11 mouse cellular contexts compared by ENCODE assay signal in the genomic region with DNA sequence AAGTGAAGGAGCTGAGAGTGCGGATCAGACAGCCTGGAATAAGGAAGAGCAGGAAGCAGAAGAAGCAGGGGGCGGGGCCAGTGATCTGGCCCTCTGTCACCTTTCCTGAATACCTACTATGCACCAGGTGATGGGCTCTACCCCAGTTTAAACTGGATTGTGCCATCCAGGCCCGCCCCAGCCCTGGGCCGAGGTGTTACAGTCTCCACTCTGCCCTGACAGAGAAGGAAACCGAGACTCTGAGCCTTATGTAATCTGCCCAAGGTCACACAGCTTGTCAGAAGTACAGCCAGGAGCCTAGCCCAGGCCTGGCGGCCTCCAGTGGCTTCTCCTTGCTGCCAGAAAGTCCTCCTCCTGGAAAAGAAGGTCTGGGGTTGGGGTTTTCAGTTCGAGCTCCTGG. TPM values are rescaled to one million over a fixed set of nuclear protein-coding genes. Genes with fewer than 3 reads are reported as not detected.
DNase-seq lines count a peak whose midpoint lies in the region; ATAC-seq and TF ChIP-seq lines count a peak whose summit lies in the region.
"Had no signal": no experiment of that assay in that cellular context is flagged by ENCODE, and none has a peak within 500 bp of the region (broad histone marks: within the 10 kb centered on the region; RNA-seq: fewer than 3 reads in every experiment).

No protein-coding gene starts in this region.

- whole genome bisulfite sequencing in cerebellum, adult 2 months: 59% methylated on average over 7 of the region's 7 CpGs
- WGBS in intestine, embryonic 14.5 days: 23% methylated on average over 7 of the region's 7 CpGs
- 33% methylated on average over 7 of the region's 7 CpGs for WGBS in intestine, postnatal 0 days
- WGBS in hindbrain, postnatal 0 days: 23% methylated on average over 7 of the region's 7 CpGs

- TF ChIP-seq POLR2A in cerebellum, adult 2 months (IDR thresholded peaks at IDR 0.05; ENCODE audit: borderline replicate concordance, insufficient read depth, low read length): no peak
- no peak for TF ChIP-seq POLR2A in ES-Bruce4 (IDR thresholded peaks at IDR 0.05; ENCODE audit: insufficient read depth, low read length)

- peak overlapping the region; percentile 13; the same call in 1 of the 2 replicates for H3K9ac ChIP-seq in intestine, embryonic 14.5 days (ENCODE audit: low read length)
- no peak overlapping the region for H3K9ac ChIP-seq in intestine, postnatal 0 days (ENCODE audit: low read depth, low read length)
- H3K9ac ChIP-seq in ES-Bruce4 (ENCODE audit: low read depth, poor library complexity, severe bottlenecking): no peak overlapping the region
- H3K9ac ChIP-seq in hindbrain, postnatal 0 days (replicated peaks; ENCODE audit: low read length): no peak overlapping the region
- H3K9ac ChIP-seq: midbrain, embryonic 12.5 days had no signal

- DNase-seq in cerebellum, adult 2 months: peak in 1 of 2 experiments; percentile 55
- no peak for DNase-seq in cerebellum, adult 9-10 months
- DNase-seq in intestine, embryonic 14.5 days (ENCODE audit: low spot score): no peak
- no peak for DNase-seq in hindbrain, postnatal 0 days (ENCODE audit: low spot score)
- DNase-seq in layer of hippocampus, postnatal 36 days: no peak
- DNase-seq in right cerebral cortex, adult 18-20 months: no peak
- DNase-seq: B cell, adult 2 months had no signal

- no peaks in the 10 kb centered on the region for H3K36me3 ChIP-seq in intestine, embryonic 14.5 days (ENCODE audit: control insufficient read depth, insufficient read depth, low read length)
- H3K36me3 ChIP-seq in intestine, postnatal 0 days (ENCODE audit: control insufficient read depth, insufficient read depth): no peaks in the 10 kb centered on the region
- no peaks in the 10 kb centered on the region for H3K36me3 ChIP-seq in ES-Bruce4 (ENCODE audit: control insufficient read depth, insufficient read depth, low read length, poor library complexity, severe bottlenecking)
- no peaks in the 10 kb centered on the region for H3K36me3 ChIP-seq in hindbrain, postnatal 0 days (ENCODE audit: insufficient read depth, low read length)
- H3K36me3 ChIP-seq: midbrain, embryonic 12.5 days had no signal

- no peaks in the 10 kb centered on the region; the same call in 1 of the 2 replicates for H3K27me3 ChIP-seq in cerebellum, adult 2 months (ENCODE audit: control insufficient read depth, insufficient read depth, low read length)
- peaks cover 12% of the 10 kb centered on the region for H3K27me3 ChIP-seq in intestine, embryonic 14.5 days (replicated peaks; ENCODE audit: control insufficient read depth, insufficient read depth, low read length)
- H3K27me3 ChIP-seq in intestine, postnatal 0 days (replicated peaks; ENCODE audit: control insufficient read depth, insufficient read depth, low read length): 0 out of 2 replicates have a peak, but pooled peaks cover 2% of the 10 kb centered on the region
- H3K27me3 ChIP-seq in ES-Bruce4 (ENCODE audit: control insufficient read depth, insufficient read depth, low read length, poor library complexity, severe bottlenecking): no peaks in the 10 kb centered on the region
- H3K27me3 ChIP-seq in hindbrain, postnatal 0 days (ENCODE audit: insufficient read depth, low read length): no peaks in the 10 kb centered on the region

- H3K4me1 ChIP-seq in cerebellum, adult 2 months (ENCODE audit: control insufficient read depth, insufficient read depth, low read length): peaks cover 19% of the 10 kb centered on the region
- H3K4me1 ChIP-seq in intestine, embryonic 14.5 days (replicated peaks; ENCODE audit: control insufficient read depth, insufficient read depth, low read length): peaks cover 15% of the 10 kb centered on the region; the same call in 1 of the 2 replicates
- no peaks in the 10 kb centered on the region for H3K4me1 ChIP-seq in intestine, postnatal 0 days (replicated peaks; ENCODE audit: control insufficient read depth, insufficient read depth, low read length)
- peaks cover 2% of the 10 kb centered on the region for H3K4me1 ChIP-seq in ES-Bruce4 (ENCODE audit: control insufficient read depth, insufficient read depth, low read length)
- peaks cover 32% of the 10 kb centered on the region for H3K4me1 ChIP-seq in hindbrain, postnatal 0 days (ENCODE audit: insufficient read depth, low read length)

- H3K9me3 ChIP-seq in intestine, embryonic 14.5 days (ENCODE audit: control insufficient read depth, low read length): no peaks in the 10 kb centered on the region
- H3K9me3 ChIP-seq in intestine, postnatal 0 days (ENCODE audit: control insufficient read depth): no peaks in the 10 kb centered on the region
- no peaks in the 10 kb centered on the region for H3K9me3 ChIP-seq in ES-Bruce4 (replicated peaks; ENCODE audit: control insufficient read depth, insufficient read depth, low read length, poor library complexity, severe bottlenecking)
- H3K9me3 ChIP-seq in hindbrain, postnatal 0 days (ENCODE audit: low read length): no peaks in the 10 kb centered on the region
- H3K9me3 ChIP-seq: midbrain, embryonic 12.5 days had no signal

- TF ChIP-seq EP300 in ES-Bruce4 (IDR thresholded peaks at IDR 0.05; ENCODE audit: insufficient read depth, low read depth, low read length): 0 out of 2 replicates have a peak, but pooled peaks have one; percentile 47

- TF ChIP-seq CTCF in cerebellum, adult 2 months (IDR thresholded peaks at IDR 0.05; ENCODE audit: borderline replicate concordance, insufficient read depth, low read depth, low read length): no peak
- no peak for TF ChIP-seq CTCF in intestine, postnatal 0 days (IDR thresholded peaks at IDR 0.05; ENCODE audit: low read depth)
- no peak for TF ChIP-seq CTCF in ES-Bruce4 (IDR thresholded peaks at IDR 0.05; ENCODE audit: low read depth, low read length)
- TF ChIP-seq CTCF in hindbrain, postnatal 0 days (IDR thresholded peaks at IDR 0.05; ENCODE audit: low read depth): no peak

- no peak overlapping the region for H3K4me2 ChIP-seq in intestine, embryonic 14.5 days (ENCODE audit: low read length)
- H3K4me2 ChIP-seq in intestine, postnatal 0 days (replicated peaks; ENCODE audit: low read depth): no peak overlapping the region
- no peak overlapping the region for H3K4me2 ChIP-seq in hindbrain, postnatal 0 days (ENCODE audit: low read depth, low read length)
- H3K4me2 ChIP-seq: midbrain, embryonic 12.5 days had no signal

- no peak for ATAC-seq in intestine, embryonic 14.5 days (replicated peaks; ENCODE audit: low FRiP score, low TSS enrichment, low read depth)
- no peak for ATAC-seq in intestine, postnatal 0 days
- no peak for ATAC-seq in hindbrain, postnatal 0 days

- H3K4me3 ChIP-seq in cerebellum, adult 2 months (replicated peaks; ENCODE audit: insufficient read depth, low read depth, low read length): no peak overlapping the region
- H3K4me3 ChIP-seq in intestine, embryonic 14.5 days (ENCODE audit: low read depth, low read length): no peak overlapping the region
- no peak overlapping the region for H3K4me3 ChIP-seq in intestine, postnatal 0 days (ENCODE audit: low read depth, low read length)
- no peak overlapping the region for H3K4me3 ChIP-seq in ES-Bruce4 (ENCODE audit: low read depth, low read length)
- H3K4me3 ChIP-seq in hindbrain, postnatal 0 days (ENCODE audit: low read length): no peak overlapping the region
- H3K4me3 ChIP-seq: midbrain, embryonic 12.5 days had no signal

- peak overlapping the region; percentile 43; the same call in 1 of the 2 replicates for H3K27ac ChIP-seq in cerebellum, adult 2 months (ENCODE audit: insufficient read depth, low read length)
- no peak overlapping the region for H3K27ac ChIP-seq in intestine, embryonic 14.5 days (ENCODE audit: low read depth)
- no peak overlapping the region for H3K27ac ChIP-seq in intestine, postnatal 0 days (ENCODE audit: low read depth, low read length)
- no peak overlapping the region for H3K27ac ChIP-seq in ES-Bruce4 (ENCODE audit: insufficient read depth, low read length)
- 0 out of 2 replicates have a peak overlapping the region, but pooled peaks have one; percentile 11 for H3K27ac ChIP-seq in hindbrain, postnatal 0 days
- H3K27ac ChIP-seq: midbrain, embryonic 12.5 days had no signal

RNA-seq across cellular contexts. Expression of a gene that starts 31.7 kb away (rescaled TPM):
- polyA plus RNA-seq in cerebellum, adult 2 months (2012; rRNA removed): 57.4 and 68.4 TPM in 2 replicates
- 0.05 and 0.07 TPM in 2 replicates for polyA plus RNA-seq in intestine, embryonic 14.5 days (2014; fragmentation: Nextera tagmentation; extraction: Ambion mirVana)
- polyA plus RNA-seq in intestine, postnatal 0 days (2015; fragmentation: Nextera tagmentation; extraction: Ambion mirVana): 0.07 TPM in 1 of 2 replicates, not detected in the other
- polyA plus RNA-seq in ES-Bruce4 (2011; ENCODE audit: insufficient read depth, insufficient read length, low read depth, missing spikeins): not detected in 2 replicates
- total RNA-seq in hindbrain, postnatal 0 days (2014; rRNA removed): 87.0 and 93.2 TPM in 2 replicates
- 30.7 and 34.3 TPM in 2 replicates for polyA plus RNA-seq in hindbrain, postnatal 0 days (2015; fragmentation: Nextera tagmentation; extraction: Ambion mirVana)
- 100 to 1,000 TPM; 156 to 162 TPM for total RNA-seq in layer of hippocampus, postnatal 36 days (2021)
- polyA plus RNA-seq: gonadal fat pad, adult 2 months had no signal

RNA-seq across cellular contexts. Expression of a gene that starts 50.4 kb away (rescaled TPM):
- 150 and 173 TPM in 2 replicates for polyA plus RNA-seq in cerebellum, adult 2 months (2012; rRNA removed)
- polyA plus RNA-seq in intestine, embryonic 14.5 days (2014; fragmentation: Nextera tagmentation; extraction: Ambion mirVana): 21.4 and 22.6 TPM in 2 replicates
- polyA plus RNA-seq in intestine, postnatal 0 days (2015; fragmentation: Nextera tagmentation; extraction: Ambion mirVana): 99.5 and 102 TPM in 2 replicates
- polyA plus RNA-seq in ES-Bruce4 (2011; ENCODE audit: insufficient read depth, insufficient read length, low read depth, missing spikeins): 1.1 and 1.5 TPM in 2 replicates
- total RNA-seq in hindbrain, postnatal 0 days (2014; rRNA removed): 1.3 and 3.5 TPM in 2 replicates
- 18.0 and 19.1 TPM in 2 replicates for polyA plus RNA-seq in hindbrain, postnatal 0 days (2015; fragmentation: Nextera tagmentation; extraction: Ambion mirVana)
- total RNA-seq in layer of hippocampus, postnatal 36 days (2021): 10 to 100 TPM; 48.8 to 50.8 TPM

Comparison
In these comparisons a context has a peak if more than half of its experiments do, and no peak if none do; other contexts are left out.
1. H3K27ac ChIP-seq: peak in cerebellum, adult 2 months (single experiment) and hindbrain, postnatal 0 days (single experiment); none in intestine, embryonic 14.5 days (single experiment), intestine, postnatal 0 days (single experiment) and ES-Bruce4 (single experiment).
2. RNA of a gene that starts 31.7 kb away (polyA plus RNA-seq): 57.4 to 68.4 TPM in cerebellum, adult 2 months and 30.7 to 34.3 TPM in hindbrain, postnatal 0 days; 0.05 to 0.07 TPM in intestine, embryonic 14.5 days, not detected in ES-Bruce4 and 0.07 TPM in intestine, postnatal 0 days; every median in the first group is over 10 times any median in the second.